Mouse (Mus musculus) kidney, adult 2 months (tissue): Measurements from ENCODE around the gene Vax2.

Source experiments
- CTCF ChIP-seq: fragments of 200-500 bp; conservative IDR thresholded peaks from 2 replicates; pipeline ENCODE4 v1.5.1; 2011; ENCODE audit warnings: low read depth, mild to moderate bottlenecking, control low read depth, low read length, moderate library complexity, mixed read lengths; ENCODE audit not compliant: insufficient read depth, insufficient read length
- POLR2A ChIP-seq: fragments of 200-500 bp; IDR thresholded peaks from one replicate; pipeline ENCODE4 v1.6.1; 2011; ENCODE audit warnings: low read depth, low read length, control low read depth

- TF ChIP-seq POLR2A: no peak
- no peak for TF ChIP-seq CTCF
Measured at GRCm38 (mm10) chr6:83677757-83678156, 33.3 kb upstream of the Vax2 start, which contains the start of gene Cd207.
